Mouse (Mus musculus): ENCODE measurements at regions not wholly inside any gene's neighbourhood (a gene's known extent, or its start where the extent isn't known, plus 50 kb on each side); places are given as distances from the start of the nearest gene placed in this dataset.

DNA sequence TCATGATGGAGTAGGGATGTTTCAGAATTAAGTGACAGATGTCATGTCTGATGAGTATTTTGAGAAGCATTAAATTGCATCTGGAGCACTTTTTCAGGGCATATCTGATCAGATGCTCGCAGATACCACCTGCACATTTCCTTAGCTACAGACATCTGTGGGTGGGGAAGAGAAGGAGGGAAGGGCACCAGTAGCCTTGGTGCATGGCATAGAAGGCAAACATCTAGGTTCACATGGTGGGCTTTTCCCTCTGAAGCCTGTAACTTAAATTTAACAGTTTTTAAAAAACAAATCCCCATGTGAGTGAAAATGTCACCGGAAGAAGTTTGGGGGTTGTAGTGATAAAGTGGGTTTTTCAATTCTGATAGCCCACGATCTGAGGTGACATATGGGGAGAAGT, 267.1 kb upstream of the Ptger4 start:
- TF ChIP-seq POLR2A (IDR thresholded peaks at IDR 0.05; ENCODE audit: borderline replicate concordance, control insufficient read depth, low read depth, low read length) (no peak), CTCF (IDR thresholded peaks at IDR 0.05; ENCODE audit: control insufficient read depth, insufficient read depth, low read length) (no peak)

Measured in bone marrow, adult 2 months (tissue).